Mouse (Mus musculus) lung, postnatal 0 days (tissue): ENCODE measurements at regions not wholly inside any gene's neighbourhood (a gene's known extent, or its start where the extent isn't known, plus 50 kb on each side); places are given as distances from the start of the nearest gene placed in this dataset.

Experiments used
- CTCF ChIP-seq: IDR thresholded peaks from 2 replicates; pipeline ENCODE4 v1.5.1; 2016; ENCODE audit warnings: antibody characterized with exemption, mild to moderate bottlenecking
- EP300 ChIP-seq: IDR thresholded peaks from 2 replicates; pipeline ENCODE4 v1.6.1; 2016; ENCODE audit warnings: antibody characterized with exemption, mild to moderate bottlenecking, control low read depth

DNA sequence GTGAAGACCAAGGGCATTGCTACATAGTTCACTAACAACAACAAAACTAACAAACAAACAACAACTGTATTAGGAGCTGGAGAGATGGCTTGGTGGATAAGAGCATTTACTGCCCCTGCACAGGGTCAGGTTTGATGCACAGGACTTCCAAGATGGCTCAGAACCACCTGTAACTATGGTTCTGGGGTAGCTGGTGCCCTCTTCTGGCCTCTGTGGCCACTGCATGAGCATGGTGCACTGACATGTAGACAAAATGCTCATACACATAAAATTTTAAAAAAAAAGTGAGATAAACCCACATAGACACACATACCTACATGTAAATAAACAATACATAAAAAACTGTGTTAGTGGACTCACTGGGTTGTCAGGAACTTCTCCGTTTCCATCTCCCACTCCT is 172.5 kb downstream of the Nucb2 start:
- TF ChIP-seq CTCF (no peak), EP300 (no peak)
